Mouse (Mus musculus): ENCODE measurements at regions not wholly inside any gene's neighbourhood (a gene's known extent, or its start where the extent isn't known, plus 50 kb on each side); places are given as distances from the start of the nearest gene placed in this dataset.

DNA sequence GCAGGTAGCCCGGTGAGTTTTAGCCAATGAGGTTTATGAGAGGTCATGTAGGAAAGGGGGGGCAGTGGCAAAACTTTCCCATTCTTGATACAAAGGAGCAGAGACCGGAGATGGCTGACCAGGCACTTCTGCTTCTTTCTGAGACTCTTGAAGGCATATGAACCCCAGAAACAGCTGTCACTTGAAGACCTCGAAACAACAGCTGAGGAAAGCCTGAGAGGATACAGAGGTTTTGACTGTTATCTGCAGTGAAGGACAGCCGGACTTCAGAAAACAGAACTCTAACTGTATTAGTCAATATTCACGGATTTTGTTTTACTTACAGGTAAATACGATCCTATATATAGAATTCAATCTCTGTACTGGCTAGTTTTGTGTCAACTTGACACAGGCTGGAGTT lies 50.0 kb upstream of the Tiparp start:
- intact Hi-C loops (cut with DNase I; ENCODE audit: low total_unique reads), result no loop called here
- DNase-seq, result no peak

GRCm38 (mm10) chr3:65477111-65477510 lies 51.1 kb upstream of the Tiparp start:
- no peak for DNase-seq
- intact Hi-C loops (cut with DNase I; ENCODE audit: low total_unique reads), result no loop called here

DNA sequence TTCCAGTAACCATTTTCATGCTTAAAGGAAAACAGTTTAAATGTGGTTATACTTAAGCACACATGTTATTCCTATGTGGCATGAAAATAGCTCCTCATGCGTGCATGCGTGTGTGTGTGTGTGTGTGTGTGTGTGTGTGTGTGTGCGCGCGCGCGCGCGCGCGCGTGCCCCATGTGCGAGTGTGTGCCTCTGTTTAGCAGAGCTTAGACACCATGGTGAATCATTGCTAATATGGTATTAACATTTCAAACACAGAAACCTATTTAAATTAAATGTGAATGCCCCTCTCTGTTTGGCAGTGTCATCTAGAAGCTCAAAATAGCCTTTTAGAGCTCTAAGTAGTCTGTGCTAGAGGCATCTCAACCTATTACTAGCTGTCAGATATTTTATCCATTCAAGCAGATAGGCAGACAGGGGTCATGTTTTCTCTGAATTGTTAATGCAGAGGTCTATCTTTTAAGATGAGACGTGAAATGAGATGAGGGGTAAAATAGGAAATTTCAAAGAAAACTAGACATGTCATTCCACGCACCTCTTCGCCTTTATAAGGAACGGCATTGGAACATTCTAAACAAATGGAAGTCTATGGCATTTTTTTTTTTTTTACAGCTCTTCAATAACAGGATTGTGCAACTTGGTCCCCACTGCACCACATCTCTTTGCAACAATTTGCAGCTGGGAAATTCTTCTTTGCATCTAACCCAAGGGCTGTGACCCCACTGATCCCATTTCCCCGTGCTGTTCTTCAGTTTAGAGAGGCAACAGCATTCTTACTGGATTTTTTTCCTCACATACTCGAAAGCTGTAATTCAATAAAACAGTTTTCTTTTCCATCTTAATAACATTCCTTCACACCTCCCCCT lies 51.9 kb upstream of the Tiparp start:
- DNase-seq, result no peak
- intact Hi-C loops (cut with DNase I; ENCODE audit: low total_unique reads), result no loop called here

- DNase-seq, result no peak
- intact Hi-C loops (cut with DNase I; ENCODE audit: low total_unique reads), result no loop called here
These were observed 53.6 kb upstream of the Tiparp start for GRCm38 (mm10) chr3:65474585-65474984.

DNA sequence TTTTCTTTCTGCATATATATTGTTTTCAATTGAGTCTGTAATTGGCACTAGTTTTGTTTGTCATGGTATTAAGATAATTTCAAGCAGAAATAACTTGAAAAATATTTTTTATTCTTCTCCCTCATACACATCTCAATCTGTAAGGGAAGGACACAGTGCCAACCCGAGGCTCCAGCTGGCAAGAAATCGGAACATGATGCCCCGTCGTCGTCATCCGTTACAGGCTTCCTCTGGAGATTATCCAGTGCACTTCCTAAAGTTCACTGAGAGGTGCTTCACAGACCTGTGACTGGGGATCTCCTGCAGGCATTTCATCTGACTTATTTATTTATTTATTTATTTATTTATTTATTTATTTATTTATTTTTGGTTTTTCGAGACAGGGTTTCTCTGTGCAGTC lies 56.4 kb upstream of the Tiparp start:
- intact Hi-C loops (cut with DNase I; ENCODE audit: low total_unique reads), result no loop called here
- peak; percentile 21 for DNase-seq

GRCm38 (mm10) chr3:65469207-65469606 lies 59.0 kb upstream of the Tiparp start:
- DNase-seq, result no peak
- intact Hi-C loops (cut with DNase I; ENCODE audit: low total_unique reads), result no loop called here

DNA sequence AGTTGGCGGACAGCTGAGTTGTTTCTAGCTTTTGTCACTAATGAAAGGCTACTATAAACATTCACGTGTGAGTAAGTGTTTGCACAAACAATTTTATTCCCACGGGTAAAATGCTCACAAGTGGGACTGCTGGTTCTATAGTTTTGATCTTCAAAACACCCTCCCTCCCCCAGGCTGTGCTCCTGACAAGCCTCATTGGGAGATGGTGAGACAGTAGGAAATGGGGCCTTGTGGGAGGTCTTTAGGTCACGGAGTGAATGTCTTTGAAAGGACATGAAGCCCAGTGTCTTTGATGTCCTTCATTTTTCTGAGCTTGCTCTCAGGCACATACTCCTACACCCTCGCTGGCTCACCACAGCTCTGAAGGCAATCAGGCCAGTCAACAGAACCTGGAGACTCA lies 63.4 kb upstream of the Tiparp start:
- intact Hi-C loops (cut with DNase I; ENCODE audit: low total_unique reads), result no loop called here

DNA sequence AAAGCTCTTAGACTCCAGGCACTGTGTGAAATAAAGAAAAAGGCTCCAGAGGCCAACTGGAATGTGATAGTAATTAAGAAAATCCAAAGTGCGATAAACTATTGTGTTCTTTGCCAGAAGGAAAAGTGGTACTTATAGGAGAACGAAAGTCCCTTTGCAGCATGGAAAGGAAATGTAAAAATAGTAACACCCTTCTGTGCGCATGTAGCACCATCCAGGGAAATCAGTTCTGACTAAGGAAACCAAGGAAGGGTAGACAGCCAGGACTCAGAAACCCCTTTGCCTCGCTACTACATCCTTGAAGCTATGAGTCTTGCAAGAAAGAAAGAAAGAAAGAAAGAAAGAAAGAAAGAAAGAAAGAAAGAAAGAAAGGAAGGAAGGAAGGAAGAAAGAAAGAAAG lies 67.3 kb upstream of the Tiparp start:
- intact Hi-C loops (cut with DNase I; ENCODE audit: low total_unique reads), result no loop called here
- no peak for DNase-seq

More for the DNA sequence above, 63.4 kb upstream of the Tiparp start:
- DNase-seq, result no peak

GRCm38 (mm10) chr3:65459702-65460101 lies 67.3 kb upstream of the Ssr3 start:
- no peak for DNase-seq
- intact Hi-C loops (cut with DNase I; ENCODE audit: low total_unique reads), result no loop called here

DNA sequence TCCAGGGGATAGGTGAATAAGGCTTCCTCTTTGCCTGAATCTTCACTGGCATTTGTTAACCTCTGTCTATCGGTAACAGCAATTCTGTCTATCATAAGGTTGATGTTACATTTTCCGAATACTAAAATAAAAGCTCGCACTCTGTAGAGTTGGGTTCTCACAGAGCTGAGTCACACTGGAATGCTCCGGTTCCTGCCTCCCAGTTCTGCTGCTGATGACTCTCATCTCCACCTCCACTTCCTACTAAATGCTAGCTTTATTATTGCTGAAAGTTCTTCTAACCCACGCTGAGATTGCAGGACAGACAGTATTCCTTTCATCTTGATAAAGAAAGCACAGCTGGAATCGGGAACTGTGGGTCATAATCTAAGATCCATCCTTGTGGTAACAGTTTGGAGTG lies 65.5 kb upstream of the Ssr3 start:
- no peak for DNase-seq
- intact Hi-C loops (cut with DNase I; ENCODE audit: low total_unique reads), result no loop called here

DNA sequence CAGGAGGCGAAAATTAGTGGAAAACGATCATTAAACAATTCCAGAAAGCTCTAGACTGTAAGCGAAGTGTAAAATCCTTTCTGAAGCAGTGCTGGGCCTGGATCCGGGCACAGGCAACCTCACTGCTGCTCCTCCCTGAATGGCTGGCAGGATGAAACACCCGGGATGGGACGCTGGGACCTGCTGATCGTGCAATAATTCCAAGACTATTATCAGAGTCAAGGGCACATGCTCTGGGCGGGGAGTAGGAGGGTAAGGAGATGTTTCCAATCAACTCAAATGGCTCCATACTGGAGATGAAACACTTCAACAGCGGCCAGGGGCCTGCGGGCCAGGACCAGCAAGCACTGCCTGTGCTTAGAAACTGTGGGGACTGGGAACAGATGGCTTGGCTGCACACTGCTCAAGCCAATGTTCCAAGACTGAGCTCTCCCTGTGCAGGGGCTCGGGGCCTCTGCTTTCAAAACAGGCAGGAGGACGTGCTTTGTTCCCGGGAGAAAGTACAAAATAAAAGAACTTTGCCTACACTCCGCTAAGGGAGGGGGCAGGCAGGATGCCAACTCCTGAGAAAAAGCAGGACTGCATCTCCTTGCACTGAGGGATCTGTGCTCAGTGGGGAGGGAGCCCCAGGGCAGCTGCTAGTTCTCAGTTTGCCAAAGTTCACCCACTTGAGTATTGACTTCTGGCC lies 63.3 kb upstream of the Ssr3 start:
- intact Hi-C loops (cut with DNase I; ENCODE audit: low total_unique reads), result no loop called here
- DNase-seq, result peak; percentile 67

DNA sequence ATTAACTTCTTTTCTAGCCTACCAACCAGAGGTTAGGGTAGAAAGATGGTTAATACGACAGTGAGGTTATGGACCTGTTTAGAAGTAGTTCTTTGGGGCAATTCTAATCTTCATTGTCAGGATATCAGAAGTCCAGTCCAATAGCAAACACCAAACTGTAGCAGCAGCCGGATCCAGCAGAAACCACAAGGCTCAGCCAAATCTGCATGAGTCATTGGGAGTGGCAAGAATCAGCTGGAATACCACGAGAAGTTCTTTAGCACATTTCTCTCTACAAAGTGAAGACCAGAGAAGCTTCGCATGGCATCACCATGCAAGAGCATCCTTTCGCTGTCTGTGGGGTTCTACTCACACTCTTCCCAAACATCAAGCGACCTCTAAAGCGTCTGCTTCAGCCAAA lies 61.9 kb upstream of the Ssr3 start:
- intact Hi-C loops (cut with DNase I; ENCODE audit: low total_unique reads), result no loop called here
- no peak for DNase-seq

DNA sequence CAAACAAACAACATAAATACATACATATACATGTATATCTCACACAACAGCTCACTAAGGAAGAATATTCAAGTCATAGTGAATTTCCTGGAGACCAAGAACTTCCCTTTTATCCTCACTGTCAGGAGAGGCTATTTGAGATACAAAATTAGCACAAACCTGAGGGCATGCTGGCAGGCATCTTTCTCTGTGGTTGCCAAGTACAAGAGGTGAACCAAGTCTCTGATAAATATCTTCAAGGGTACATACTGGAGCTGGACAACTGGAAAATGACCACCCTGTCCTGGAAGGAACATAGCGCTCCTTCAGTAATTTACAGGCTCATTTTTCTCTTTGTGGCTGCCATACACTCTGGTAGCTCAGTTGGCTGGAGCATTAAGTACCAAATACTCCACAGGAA lies 56.8 kb upstream of the Ssr3 start:
- DNase-seq, result no peak
- intact Hi-C loops (cut with DNase I; ENCODE audit: low total_unique reads), result no loop called here

DNA sequence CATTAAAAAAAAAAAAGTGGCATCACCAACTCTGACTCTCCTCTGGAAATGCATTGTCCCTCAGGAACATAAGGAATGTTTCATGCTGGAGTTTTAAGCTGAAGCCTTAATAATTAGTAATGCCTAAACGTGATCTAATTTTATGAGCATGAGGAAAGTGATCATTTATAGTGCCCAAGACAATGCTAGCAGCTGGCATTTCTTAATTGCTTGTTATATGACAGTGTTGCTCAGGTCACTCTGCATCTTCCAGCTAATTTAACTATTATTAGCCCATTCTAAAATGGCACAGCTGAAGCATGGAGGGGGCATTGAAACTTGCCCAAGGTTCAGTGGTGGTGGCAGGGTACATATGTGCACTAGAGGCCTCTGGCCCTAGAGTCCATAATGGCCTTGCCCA lies 51.3 kb upstream of the Ssr3 start:
- intact Hi-C loops (cut with DNase I; ENCODE audit: low total_unique reads), result no loop called here
- DNase-seq, result no peak

GRCm38 (mm10) chr3:65442946-65443345 lies 50.5 kb upstream of the Ssr3 start:
- DNase-seq, result no peak
- intact Hi-C loops (cut with DNase I; ENCODE audit: low total_unique reads), result no loop called here

GRCm38 (mm10) chr3:65442269-65442668 lies 49.8 kb upstream of the Ssr3 start:
- peak; percentile 63 for DNase-seq
- intact Hi-C loops (cut with DNase I; ENCODE audit: low total_unique reads), result no loop called here

Measured in gastrocnemius, postnatal 14 days (tissue).